Mouse (Mus musculus) cerebellum, adult 11 months (tissue): ENCODE measurements around the gene Unc119b.
A peak's percentile ranks its signal among the peaks of the same experiment; 100 is the strongest.
"Not testable (repeated sequence)": the region's sequence is repeated elsewhere in the genome, so short reads cannot be mapped to it uniquely, and the experiment has no call there.

Experiments
- DNase-seq: peaks from one replicate; pipeline ENCODE4 v3.0.0; 2022

The Unc119b gene

DNA sequence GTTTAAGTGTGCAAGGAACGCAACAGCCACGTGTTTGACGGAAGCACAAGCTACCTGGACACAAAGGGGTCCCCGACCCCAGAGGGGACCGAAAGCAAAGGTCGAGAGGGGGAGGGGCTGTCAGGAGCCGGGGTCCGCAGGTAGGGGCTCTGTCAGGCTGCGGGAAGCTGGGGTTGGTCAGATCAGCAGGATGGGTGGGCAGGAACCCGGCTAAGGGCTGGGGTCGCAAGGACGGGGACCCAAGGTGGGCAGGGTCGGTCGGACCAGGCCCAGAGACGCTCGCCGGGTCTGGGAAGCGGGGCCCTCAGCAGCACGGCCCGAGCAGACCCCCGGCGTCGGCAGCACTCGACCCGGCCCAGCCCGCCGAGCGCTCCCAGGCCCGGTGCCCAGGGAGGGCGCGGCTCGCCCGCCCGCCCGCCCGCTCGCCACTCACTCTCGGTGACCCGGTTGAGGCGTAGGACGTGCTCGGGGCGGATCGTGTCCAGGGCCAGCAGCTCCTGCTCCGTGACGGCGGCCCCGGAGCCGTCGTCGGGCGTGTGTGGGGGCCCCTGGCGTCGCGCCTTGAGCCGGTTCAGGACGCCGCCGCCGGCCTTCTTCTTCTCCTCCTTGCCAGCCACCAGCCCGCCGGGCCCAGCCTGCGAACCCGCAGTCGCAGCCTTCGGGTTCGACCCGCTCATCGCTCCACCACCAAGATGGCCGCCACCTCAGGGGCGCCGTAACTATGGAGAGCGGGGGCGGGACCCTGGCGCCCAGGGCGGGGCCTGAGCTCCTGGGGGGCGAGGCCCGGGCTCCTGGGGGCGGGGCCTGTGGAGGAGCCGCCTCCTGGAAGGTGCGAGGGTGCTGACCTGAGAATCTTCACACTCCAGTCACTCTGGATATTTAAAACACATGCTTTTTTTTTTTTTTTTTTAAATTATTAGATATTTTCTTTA, at the start of gene Unc119b:
Gene Unc119b (minus strand): TSS at position 742 of the 932 bp plus-strand sequence.
- DNase-seq, result peak; percentile 89

DNA sequence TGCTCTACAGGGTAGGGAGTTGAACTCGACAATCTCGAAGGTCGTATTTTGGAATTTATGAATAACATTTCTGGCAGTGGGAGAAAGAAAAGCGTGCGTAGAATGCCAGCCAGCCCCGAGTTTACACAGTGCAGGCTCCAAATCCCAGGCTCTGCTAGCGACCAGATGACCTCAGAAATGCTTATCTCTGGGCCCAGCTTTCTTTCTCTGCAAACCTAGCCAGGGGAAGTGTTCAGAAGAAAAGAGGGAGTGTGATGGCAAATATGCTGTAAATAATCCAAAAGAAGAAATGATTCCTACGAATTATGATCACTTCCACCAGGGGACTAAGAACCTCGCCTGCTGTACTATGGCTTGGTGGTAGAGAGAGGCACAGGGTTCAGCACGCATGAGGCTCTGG, 48.7 kb upstream of the Unc119b start:
- no peak for DNase-seq

DNA sequence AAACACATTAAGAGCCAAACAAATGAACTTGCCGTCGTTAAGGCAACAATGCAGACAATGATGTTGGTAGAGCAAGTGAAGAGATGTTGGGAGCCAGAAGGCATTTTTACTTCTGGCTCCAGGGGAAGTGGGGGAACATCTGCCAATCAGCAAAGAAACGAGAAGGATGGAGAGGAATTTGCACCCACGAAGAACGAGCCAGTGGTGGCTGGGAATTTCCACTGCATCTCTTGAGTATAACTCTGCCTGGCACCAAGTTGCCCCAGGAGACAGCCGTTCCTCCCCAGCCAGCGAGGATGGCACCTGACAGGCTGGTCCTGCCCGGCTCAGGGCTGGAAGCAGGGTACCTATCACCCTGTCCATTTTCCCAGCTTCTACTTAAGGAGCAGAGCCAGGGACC, 48.1 kb upstream of the Unc119b start:
- DNase-seq, result no peak

DNA sequence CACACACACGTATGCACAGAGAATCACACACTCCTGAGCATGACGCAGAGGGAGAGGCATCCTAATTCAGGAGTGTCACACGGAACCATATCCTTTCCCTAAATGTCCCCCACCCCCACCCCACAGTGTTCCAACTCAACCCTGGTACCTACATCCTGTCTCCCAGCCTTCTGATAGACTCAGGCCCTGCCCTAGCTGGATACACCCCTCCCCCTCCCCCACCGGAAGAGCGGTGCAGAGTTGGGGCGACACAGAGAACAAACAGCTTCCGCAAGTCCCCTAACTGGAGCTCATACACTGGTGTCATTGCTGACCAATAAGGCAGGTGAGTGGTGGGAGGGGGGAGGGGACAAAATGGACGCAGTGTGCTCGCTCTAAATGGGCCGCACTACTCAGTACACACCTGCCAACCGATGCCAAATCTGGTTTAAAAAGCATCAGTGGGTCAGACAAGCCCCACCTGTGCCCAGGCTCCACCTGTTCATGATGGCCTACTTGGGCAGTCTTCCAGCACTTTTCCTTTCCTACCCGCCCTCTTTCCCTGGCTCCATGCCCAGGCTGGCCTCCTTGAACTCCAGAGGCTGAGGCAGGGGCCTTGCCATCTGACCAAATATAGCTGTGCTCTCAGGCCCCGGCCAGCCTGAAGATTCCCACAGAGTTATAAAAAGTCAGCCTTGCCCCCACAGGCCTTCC, 46.6 kb upstream of the Unc119b start:
- DNase-seq, result peak; percentile 73

DNA sequence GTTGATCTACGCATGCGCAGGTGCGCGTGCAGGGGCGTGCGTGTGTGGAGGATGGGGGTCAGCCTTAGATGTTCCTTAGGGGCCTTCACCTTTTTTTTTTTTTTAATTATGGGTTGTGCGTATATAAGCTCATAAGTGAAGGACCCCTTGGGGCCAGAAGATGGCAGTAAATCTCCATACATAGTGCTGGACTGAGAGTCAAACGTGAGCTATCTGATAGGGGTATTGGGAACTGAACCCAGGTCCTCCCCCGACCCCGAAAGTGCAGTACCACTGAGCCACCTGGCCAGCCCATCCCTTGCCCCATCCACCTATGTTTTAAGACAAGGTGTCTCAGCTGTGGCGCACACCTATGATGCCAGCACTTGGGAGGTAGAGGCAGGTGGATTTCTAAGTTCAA, 44.8 kb upstream of the Unc119b start:
- no peak for DNase-seq

DNA sequence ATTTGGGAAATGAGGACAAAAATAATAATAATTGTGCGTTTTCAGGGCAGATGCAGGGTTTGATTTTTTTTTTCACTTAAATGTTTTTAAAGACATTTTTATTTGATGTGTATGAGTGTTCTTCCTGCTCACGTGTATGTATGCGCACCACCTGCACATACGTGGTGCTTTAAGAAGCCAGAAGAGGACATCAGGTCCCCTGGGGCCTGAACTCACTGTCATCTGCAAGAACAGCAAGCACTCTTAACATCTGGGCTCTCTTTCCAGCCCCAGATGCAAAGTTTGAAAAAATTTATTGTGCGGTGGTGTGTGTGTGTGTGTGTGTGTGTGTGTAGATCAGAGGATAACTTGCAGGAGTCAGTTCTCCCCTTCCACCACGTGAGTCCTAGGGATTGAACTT, 43.1 kb upstream of the Unc119b start:
- no peak for DNase-seq

DNA sequence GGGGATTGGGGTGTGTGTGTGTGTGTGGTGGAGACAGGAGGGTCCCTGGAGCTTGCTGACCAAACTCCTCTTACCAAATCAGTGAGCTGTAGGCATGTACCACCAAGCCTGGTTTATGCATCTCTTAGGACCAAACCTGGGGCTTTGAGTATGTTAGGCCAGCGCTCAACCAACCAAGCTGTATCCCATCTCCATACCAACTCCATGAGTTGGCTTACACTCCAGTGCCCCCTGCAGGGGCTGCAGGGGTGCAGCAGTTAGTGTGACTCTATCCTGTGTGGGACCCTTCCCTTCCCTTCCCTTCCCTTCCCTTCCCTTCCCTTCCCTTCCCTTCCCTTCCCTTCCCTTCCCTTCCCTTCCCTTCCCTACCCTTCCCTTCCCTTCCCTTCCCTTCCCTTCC, 39.8 kb upstream of the Unc119b start:
- no peak for DNase-seq

DNA sequence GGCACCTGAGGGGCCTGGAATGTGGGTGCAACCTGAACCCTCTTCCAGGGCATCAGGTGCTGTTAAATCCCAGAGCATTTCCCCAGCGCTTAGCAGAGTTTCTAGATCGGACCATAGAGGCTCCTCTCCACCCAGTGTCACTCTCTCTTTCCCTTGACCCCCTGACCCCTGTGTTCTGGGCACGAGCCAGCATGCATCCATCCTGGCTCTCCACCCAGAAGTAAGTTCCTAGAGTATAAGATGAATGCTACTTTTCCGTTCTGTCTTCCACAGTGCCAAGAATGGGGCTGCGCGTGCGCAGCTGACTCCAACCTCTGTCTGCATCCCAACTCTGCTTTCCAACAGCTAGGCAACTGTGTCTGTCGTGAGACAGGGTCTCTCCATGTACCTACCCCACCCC, 35.4 kb upstream of the Unc119b start:
- DNase-seq, result no peak

DNA sequence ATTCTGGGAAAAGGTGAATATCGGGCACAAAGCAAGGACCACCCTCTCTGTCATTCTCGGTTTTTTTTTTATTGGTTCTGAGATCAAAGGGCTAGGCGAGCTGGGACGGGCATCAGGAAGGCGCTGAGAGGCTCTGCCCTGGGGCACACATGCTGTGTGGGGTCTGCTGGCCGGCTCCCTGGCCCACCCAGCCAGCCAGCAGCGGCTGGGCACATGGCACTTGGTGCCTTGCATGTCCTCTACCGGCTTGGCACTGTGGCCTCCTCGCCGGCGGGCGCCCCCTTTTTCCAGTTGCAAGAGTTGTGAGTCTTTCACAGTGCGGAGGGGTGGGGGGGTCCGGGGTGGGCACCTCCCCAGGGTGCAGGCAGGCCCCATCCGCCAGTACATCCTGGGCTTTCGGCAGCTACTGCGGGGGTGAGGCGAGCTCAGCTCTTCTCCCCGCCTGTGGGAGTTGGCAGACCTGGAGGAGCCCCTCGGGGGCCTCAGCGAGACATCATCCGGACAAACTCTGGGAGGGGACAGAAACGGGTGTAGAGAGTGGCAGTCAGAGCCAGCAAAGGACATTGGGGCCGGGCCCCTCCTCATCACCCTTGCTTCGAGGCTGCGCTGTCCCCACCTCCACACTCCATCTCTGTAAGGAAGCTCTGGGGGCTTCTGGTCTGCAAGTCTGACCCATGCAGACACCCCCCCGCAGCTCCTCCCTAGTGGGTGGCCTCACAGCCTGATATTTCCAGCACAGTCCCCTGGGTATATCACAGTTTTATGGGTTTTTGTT, 34.1 kb upstream of the Unc119b start:
- DNase-seq, result no peak

DNA sequence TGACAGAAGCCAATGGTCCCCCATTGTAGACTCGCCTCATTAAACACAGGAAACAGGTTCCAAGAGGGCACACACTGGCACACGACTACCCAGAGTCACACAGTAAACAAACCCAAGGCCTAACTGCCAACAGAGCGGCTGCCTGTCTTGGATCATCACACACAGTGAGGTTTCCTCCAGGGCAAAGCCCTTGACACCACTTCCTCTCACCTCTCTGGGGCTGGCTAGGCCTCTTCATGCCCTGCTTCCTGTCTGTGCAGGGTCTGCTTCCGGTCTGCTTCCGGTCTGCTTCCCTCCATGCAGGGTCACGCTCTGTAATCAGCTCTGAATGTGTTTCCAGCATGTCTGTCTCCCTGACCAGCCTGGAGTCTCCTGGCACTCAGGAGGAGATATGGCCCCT, 32.6 kb upstream of the Unc119b start:
- no peak for DNase-seq

DNA sequence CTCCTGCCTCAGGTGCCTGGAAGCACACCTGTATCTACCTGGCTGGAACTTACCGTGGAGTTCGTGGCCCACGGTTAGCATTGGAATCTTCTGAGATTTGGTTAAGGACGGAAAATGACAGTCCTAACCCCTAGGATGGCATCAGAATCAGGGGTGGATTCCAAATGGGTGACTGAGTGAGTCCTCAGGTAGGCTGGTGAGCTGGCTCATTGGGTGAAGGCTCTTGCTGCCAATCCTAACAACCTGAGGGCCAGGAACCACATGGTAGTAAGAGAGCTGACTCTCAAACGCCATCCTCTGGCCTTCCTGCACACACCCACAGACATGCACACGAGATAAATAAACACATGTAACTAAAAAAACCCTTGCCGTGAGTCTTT, 32.0 kb upstream of the Unc119b start:
- no peak for DNase-seq

DNA sequence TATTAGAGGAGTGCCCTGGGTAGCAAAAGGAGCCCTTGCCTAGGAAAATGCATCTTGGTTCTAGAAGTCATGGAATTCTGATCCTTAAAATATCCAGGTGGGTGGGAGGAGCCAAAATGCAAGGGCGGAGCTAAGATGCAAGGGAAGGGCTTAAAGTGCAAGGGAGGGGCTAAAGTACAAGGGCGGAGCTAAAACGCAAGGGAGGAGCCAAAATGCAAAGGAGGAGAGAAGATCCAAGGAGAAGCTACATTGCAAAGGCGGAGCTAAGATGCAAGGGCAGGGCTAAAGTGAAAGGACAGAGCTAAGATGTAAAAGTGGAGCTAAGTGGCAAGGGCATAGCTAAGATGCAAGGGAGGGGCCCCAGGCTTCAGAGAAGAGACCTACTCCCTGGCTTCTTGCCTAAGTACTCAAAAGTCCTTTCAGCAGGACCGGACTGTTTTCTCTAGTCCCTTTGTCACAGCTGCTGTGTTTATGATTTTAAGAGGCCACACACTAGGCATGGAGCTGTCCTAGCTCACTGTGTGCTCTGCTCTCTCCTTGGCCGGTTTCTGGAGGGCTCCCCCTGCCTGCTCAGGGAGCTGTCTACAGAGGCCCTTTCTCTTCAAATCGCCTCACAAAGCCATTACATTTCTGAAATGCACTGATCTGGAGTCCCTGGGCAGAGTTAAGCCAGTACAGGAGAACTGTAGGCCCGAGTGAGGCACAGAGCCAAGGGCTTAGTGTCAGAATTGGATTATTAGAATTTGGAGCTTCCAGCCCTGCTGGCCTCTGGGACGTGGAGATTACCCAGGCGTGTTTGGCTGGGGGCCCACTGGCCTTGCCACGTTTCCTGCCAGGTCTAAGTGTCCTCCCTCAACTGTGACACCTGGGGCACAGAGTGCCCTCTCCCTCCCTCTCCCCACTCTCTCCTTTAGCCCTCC, 31.4 kb upstream of the Unc119b start:
- peak; percentile 53 for DNase-seq

DNA sequence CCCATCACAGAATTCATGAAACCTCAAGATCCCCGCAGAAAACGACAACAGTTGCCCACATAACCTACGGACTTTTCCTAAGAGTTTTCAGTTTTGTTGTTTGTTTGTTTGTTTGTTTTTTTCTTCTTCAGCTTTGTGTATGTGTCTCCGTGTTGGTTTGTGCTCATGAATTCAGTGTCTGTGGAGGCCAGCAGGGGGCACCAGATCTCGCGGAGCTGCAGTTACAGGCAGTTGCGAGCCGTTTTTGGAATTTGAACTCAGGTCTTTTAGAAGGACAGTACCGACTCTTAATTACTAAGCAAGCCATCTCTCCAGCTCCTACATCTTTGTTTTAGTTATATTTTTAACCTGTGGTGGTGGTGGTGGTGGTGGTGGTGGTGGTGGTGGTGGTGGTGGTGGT, 30.6 kb upstream of the Unc119b start:
- no peak for DNase-seq

DNA sequence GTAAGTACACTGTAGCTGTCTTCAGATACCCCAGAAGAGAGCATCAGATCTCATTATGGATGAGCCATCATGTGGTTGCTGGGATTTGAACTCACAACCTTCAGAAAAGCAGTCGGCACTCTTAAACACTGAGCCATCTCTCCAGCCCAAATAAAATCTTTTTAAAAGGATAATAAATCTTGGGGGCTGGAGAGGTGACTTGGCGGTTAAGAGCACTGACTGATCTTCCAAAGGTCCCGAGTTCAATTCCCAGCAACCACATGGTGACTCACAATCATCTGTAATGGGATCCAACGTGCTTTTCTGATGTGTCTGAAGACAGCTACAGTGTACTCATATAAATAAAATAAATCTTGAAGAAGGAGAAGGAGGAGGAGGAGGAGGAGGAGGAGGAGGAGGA, 29.7 kb upstream of the Unc119b start:
- not testable (repeated sequence) for DNase-seq

DNA sequence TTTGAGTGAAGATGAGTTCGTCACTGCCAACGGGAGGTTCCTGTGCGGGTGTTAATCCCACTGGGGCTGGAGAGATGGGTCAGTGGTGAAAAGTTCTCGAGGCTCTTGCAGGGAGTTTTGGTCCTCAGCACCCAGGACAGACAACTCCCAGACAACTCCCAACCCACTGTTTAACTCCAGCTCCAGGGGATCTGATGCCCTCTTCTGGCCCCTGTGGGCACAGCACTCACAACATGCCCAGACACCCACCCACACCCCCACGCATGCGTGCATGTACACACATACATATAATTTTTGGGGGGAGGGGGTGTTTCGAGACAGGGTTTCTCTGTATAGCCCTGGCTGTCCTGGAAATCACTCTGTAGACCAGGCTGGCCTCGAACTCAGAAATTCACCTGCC, 28.8 kb upstream of the Unc119b start:
- peak; percentile 49 for DNase-seq

DNA sequence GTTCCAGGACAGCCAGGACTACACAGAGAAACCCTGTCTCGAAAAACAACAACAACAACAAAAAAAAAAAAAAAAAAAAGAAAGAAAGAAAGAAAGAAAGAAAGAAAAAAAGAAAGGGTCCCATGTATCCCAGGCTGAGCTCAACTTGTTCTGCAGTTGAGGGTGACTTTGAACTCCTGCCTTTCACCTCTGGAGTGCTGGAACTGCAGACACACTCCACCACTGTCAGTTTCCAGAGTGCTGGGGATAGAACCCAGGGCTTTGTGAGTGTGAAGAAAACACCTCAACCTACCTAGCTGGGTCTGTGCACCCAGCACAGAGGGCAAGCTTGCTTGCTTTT, 27.1 kb upstream of the Unc119b start:
- not testable (repeated sequence) for DNase-seq

DNA sequence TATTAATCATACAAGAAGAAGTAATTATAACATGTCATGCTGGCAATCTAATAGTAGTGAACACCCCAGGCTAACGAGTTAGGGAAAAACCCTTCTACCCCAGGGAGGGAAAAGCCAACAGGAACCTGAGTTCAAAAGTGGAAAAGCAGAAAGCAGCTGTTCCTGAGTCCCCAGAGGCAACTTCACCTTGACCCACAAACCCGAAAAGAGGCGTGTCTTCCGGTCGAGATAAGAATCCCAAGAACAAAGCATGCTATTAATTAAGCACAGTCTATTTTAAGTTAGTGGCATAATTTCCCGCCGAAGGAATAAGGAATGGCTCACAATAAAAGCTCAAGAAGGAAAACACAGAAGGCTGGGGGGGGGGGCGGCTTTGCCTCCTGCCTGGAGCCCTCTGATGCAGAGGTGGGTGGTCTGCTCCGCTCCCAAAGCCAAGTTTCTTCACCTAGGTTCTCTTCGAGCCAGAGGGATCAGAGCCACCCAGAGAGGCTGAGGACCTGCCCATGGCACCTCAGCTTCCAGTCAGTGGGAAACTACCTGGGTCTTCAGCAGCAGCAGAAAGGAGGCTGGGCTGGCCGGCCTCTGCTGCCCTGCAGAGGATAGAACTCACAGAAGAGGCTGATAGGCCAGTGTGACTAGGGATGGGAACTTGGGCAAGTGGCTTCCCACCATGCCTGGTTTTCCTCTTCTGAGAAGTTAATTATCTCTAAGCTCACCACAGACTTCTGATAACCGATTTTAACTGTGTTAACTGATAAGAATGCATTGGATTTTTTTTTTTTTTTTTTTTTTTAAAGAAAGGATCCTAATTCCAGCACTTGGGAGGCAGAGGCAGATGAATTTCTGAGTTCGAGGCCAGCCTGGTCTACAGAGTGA, 26.5 kb upstream of the Unc119b start:
- no peak for DNase-seq

DNA sequence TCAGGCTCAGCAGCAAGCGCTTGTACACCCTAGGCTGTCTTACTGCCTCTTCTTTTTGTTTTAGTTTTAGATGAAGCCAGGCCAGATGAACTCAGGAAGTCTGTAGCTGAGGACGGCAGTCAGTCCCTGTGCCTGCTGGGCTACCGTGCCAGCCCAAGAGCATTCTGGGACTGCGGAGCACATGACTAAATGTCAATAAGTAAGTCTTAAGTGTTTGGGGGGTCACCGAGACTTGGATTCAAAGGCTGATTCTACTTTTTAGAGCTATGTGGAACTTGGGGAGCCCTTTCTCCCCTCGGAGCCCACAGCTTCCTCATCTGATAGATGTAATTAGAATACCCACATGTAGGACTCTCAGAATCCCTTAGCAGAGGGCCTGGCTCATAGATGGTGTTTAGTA, 25.9 kb upstream of the Unc119b start:
- DNase-seq, result no peak

DNA sequence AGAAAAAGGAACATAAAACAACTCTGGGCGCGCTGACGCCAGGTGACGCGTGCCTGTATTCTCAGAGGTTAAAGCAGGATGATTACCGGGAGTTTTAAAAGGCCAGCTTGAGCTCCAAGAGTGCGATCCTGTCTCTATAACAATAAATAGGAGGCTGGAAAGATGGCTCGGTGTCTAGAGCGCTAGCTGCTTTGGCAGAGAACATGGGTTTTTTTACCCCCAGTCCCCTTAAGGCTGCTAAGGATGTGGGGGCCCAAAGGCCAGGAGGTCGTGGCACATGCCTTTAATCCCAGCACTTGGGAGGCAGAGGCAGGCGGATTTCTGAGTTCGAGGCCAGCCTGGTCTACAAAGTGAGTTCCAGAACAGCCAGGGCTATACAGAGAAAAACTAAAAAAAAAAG, 24.4 kb upstream of the Unc119b start:
- DNase-seq, result no peak

DNA sequence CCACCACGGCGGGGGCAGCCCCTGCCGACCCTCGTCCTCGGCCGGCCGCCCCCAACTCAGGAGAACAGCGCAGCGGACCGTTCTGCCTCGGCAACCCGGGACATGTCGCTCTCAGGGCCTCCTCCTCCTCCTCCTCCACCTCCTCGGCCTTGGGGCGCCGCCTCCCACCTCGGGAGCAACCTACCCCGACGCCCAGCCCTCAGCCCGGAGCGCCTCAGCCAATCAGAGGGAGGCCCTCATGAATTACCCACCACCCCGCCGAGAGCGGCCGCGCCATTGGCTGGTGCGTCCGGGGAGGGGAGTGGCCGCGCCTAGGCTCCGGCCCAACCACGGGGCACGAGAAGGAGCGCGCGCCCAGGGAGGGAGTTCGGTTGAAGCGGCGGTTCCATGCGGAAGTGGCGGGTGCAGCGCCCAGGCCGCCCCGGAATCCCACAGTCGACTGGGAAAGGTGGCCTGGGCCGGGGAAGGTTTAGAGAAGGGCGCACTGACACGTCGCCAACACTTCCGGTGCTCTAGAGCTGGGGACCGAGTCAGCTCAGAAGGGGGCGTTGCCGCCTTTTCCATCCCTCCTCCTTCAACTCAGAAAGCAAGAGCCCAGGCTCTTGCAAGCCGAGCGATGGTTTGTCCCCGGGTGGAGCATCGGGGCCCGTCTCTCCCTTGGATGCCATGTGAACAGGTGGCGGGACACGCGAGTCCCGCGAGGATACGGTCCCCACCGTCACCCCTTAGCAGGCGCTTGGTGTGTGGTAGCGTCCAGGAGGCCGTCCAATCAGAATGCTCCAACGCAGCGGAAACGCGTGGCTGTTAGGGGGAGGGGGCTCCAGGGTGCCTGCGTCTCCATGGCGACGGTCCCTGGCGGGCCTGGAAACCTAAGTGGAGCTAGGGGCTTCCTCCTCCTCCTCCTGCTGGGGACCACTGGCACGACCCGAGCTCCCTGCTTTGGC, 23.5 kb upstream of the Unc119b start, which contains the start of gene Mlec:
Gene Mlec (minus strand): TSS at position 140 of the 944 bp plus-strand sequence.
- peak; percentile 99 for DNase-seq
